Mouse (Mus musculus): ENCODE measurements around the gene Erf. TPM values are rescaled to one million over a fixed set of nuclear protein-coding genes. Genes with fewer than 3 reads are reported as not detected.

Erf gene
- polyA plus RNA-seq, 1 experiment = 41.1 TPM

DNA sequence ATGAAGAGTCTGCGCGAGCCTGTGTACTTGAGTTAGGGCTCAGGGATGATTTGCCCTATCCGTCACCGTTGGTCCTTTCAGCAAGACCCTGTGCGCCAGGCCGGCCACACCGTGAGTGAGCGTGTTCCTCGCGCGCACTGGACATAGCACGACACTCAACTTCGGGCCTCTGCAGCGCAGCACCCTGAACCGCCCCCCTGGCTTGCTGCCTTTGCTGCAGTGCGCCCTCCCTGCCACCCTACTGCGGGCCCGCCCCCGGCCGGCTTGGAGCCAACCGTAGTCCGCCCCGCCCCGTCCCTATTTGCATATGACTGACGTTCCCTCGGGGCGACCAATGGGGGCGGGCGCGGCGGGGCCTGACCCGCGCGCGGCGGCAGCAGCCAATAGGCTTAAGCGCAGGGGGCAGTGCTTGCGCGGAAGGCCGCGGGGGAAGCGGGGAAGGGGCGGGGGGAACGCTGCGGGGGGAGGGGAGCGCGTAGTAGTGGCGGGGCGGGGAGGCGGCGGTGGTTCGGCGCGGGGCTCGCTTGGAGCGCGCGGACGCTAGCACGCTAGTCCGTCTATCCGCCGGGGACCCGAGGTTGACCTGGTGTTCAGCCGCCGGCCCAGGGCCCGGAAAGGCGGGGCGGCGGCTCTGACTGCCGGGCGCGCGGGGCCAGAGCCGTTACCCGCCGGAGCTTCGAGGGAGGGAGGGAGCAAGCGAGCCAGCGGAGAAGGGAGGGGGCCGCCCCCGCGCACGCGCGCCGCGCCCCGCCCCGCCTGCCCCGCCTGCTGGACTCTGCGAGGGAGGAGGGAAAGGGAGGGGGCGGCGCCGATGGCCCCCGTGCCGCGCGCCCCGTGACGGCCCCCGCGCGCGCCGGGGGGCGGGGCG, 31.4 kb upstream of the Erf start:
- WGBS = 2% methylated on average over 76 of the region's 108 CpGs
- TF ChIP-seq CTCF (IDR thresholded peaks at IDR 0.05; ENCODE audit: insufficient read depth, low read length) (no peak), POLR2A (IDR thresholded peaks at IDR 0.05; ENCODE audit: borderline replicate concordance, extremely low read depth, low read depth, low read length) (peak; percentile 92; the same call in 1 of the 2 replicates)
- peak overlapping the region; percentile 73 for H3K4me3 ChIP-seq (replicated peaks; ENCODE audit: extremely low read depth, low read depth, low read length)
- peaks cover 42% of the 10 kb centered on the region for H3K4me1 ChIP-seq (ENCODE audit: control insufficient read depth, insufficient read depth, low read length)
- DNase-seq = peak; percentile 96

DNA sequence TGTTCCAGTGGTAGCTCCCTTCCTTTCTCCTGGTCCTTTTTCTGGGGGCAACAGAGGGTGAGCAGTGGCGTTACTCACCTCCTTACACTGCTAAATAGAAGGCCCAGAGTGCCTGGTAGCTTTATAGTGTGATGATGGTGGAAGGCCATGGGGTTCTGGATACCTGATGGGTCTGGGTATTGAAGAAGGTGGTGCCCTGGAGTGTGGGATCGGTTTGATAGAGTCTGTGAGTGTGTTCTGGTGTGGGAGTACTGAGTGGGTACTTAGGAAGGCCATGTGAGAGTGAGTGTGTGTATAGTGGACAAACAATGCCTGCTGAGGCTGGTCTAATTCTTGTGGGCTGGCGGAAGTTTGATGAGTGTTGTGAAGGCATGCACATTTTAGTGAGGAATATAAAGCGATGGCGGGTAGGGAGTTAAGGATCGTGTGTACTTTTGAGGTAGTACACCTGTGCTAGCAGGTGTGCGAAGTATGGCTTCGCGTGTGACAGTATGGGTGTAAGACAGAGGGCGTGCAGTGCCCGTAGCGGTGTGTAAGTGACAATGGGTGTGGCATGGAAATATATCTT, 30.7 kb upstream of the Erf start:
- WGBS = 11% methylated on average over 12 of the region's 12 CpGs
- DNase-seq = no peak
- H3K4me3 ChIP-seq (replicated peaks; ENCODE audit: extremely low read depth, low read depth, low read length) = peak overlapping the region; percentile 49
- no peak for TF ChIP-seq POLR2A (IDR thresholded peaks at IDR 0.05; ENCODE audit: borderline replicate concordance, extremely low read depth, low read depth, low read length)
- no peak for TF ChIP-seq CTCF (IDR thresholded peaks at IDR 0.05; ENCODE audit: insufficient read depth, low read length)
- H3K4me1 ChIP-seq (ENCODE audit: control insufficient read depth, insufficient read depth, low read length) = peaks cover 42% of the 10 kb centered on the region

DNA sequence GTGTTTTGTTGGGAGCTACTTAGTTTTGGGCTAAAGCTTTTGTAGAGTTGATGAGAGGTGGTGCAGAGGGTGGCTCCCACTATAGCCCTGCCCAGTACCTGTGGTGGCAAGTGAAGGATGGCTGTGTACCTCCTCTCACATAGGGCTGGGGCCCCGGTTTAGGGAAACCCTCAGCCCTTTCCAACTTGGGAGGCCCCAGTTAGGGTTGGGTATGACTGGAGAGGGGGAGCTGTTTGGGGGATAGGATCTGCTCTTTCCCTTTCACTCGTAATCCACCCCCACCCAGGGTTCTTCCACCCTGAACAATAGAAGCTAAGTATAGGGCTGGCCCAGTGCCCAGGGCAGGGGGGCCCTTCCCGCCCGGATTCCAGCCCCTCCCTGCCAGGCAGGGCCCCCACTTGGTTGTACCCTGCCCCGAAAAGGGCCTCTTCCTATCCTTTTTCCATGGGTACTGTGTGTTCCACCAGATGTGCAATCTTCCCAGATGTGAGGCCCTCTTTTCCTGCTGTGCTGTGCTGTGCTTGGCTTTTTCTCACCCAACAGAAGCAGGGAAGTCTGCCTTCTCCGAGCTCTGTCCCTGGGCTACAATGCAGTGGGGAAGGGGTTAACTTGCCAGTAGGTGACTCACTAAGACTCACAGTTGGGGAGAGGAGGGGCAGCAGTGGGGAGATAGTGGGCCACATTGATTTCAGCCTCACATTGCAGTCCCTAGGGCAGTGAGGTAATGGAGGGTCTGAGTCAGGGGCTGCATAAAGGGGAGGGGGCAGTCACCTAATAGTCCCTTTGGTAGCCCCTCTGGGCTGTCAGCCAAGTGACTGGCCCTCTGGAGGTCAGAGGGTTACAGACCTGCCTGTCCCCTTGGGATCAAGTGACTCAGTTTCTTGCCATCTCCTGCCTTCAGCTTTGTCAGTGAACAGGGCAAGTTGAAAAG, 29.6 kb upstream of the Erf start:
- TF ChIP-seq POLR2A (IDR thresholded peaks at IDR 0.05; ENCODE audit: borderline replicate concordance, extremely low read depth, low read depth, low read length) (no peak), CTCF (IDR thresholded peaks at IDR 0.05; ENCODE audit: insufficient read depth, low read length) (no peak)
- H3K4me1 ChIP-seq (ENCODE audit: control insufficient read depth, insufficient read depth, low read length) = peaks cover 42% of the 10 kb centered on the region
- WGBS = 5% methylated on average over 6 of the region's 6 CpGs
- H3K4me3 ChIP-seq (replicated peaks; ENCODE audit: extremely low read depth, low read depth, low read length) = peak overlapping the region; percentile 87
- no peak for DNase-seq

DNA sequence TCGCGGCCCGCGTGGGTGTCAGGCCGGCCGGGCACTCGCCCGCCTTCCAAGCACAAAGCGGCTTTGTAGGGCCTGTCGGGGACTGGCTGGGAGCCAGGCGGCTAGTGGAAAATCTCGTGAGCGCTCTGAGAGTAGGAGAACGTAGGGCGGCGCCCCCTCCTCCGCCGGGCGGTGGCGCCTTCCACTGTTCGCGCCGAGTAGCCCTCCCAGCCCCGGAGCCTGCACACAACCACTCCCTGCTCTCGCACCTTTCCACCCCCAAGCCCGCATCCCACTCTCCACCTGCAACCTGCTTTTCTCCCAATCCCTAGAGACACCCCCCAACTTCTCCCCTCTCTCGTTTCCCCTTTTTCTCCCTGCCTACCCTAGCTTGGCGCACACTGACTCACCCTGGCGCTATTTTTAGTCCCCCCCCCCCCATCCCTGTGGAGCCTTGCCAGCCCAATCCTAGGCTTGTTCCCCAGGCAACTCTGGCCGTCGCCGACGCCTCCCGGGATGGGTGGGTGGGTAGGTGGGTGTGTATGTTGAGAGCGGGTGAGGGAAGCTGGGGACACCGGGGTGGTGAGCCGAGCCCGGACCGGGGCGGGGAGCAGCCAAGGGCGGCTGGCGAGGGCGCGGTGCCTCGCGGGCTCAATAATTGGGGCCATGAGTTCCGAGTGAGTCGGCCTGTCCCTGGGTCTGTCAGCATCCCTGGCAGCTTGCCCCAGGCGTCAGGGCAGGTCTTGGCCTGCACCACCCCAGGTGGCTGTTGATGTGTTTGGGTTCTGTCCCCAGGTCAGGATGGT, 28.7 kb upstream of the Erf start:
- peak; percentile 72 for DNase-seq
- WGBS = under 1% methylated on average over 46 of the region's 49 CpGs
- peaks cover 44% of the 10 kb centered on the region for H3K4me1 ChIP-seq (ENCODE audit: control insufficient read depth, insufficient read depth, low read length)
- TF ChIP-seq POLR2A (IDR thresholded peaks at IDR 0.05; ENCODE audit: borderline replicate concordance, extremely low read depth, low read depth, low read length) (no peak; the same call in 1 of the 2 replicates), CTCF (IDR thresholded peaks at IDR 0.05; ENCODE audit: insufficient read depth, low read length) (no peak)
- H3K4me3 ChIP-seq (replicated peaks; ENCODE audit: extremely low read depth, low read depth, low read length) = peak overlapping the region; percentile 87

DNA sequence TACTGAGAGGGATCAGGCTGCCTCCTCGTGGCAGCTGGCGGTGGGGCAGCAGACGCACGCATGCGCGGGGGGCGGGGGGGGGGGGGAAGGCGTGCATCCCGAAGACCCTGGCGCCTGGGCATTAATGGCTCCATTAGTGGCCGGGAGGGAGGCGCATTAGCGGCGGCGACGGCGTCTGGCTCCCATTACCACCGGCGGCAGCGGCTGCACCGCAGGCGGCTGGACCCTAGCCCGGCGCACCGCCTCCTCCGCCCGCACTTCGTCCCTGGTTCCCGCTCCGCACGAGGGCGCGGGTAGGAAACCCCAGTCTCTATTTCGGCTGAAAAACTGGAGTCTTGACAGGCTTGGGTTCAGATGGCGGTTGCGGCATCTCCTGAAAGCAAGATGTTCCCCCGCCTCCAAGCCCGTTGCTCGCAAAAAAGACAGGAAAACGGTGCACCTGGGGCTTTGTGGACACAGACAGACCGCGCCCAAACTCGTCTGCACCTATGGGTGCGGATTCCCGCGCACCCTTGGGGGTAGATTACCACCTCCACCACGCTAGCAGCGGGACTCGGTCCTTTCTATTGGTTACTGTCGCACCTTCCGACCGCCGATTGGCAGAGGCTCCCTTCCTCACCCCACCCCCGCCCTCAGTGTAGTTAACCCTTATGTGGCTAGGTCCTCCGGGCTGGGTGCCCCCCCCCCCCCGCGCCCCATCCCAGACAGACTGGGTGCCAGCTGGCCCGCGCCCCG, 27.9 kb upstream of the Erf start:
- Histone ChIP-seq H3K4me1 (ENCODE audit: control insufficient read depth, insufficient read depth, low read length) (peaks cover 38% of the 10 kb centered on the region), H3K4me3 (replicated peaks; ENCODE audit: extremely low read depth, low read depth, low read length) (peak overlapping the region; percentile 87)
- WGBS = 1% methylated on average over 50 of the region's 60 CpGs
- DNase-seq = peak; percentile 86
- TF ChIP-seq CTCF (IDR thresholded peaks at IDR 0.05; ENCODE audit: insufficient read depth, low read length) (peak; percentile 66), POLR2A (IDR thresholded peaks at IDR 0.05; ENCODE audit: borderline replicate concordance, extremely low read depth, low read depth, low read length) (peak; percentile 68; the same call in 1 of the 2 replicates)

DNA sequence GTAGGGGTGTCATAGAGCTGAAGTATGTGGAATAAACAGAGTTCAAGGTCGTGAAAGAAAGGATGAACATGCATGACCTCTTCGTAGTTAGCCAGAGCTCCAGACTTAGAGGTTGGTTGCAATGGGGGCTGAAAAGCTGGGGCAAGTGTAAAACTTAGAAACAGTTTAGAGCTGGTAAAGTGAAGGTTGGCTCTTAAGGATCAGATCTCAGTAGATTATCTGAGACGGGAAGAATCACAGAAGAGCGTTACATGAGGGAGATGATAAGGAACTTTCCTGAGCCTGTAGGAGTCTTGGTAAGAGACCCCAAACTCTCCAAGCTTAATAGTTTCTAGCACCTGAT, 27.4 kb upstream of the Erf start:
- WGBS = 3% methylated on average over 4 of the region's 4 CpGs
- DNase-seq = no peak

DNA sequence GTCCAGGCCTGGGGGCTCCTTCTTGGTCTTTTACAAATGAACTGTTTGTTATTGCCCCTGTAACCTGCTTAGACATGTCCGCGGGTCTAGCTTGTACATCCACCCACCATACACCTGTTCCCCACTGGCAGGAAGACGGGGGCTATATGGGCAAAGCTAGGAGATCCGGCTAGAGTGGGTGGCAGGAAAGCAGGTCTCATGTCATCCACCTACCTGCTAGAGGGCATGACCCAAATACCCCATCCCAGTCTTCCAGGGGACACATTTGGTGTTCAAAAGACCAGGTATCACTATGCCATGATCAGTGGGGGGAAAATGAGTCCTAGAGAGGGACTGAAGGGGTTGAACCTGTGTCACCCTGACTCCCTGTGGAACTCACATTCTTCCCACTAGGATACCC, 26.8 kb upstream of the Erf start:
- DNase-seq = no peak
- WGBS = 70% methylated on average over 4 of the region's 4 CpGs
- Histone ChIP-seq H3K4me1 (ENCODE audit: control insufficient read depth, insufficient read depth, low read length) (peaks cover 31% of the 10 kb centered on the region), H3K4me3 (replicated peaks; ENCODE audit: extremely low read depth, low read depth, low read length) (no peak overlapping the region)
- TF ChIP-seq CTCF (IDR thresholded peaks at IDR 0.05; ENCODE audit: insufficient read depth, low read length) (no peak), POLR2A (IDR thresholded peaks at IDR 0.05; ENCODE audit: borderline replicate concordance, extremely low read depth, low read depth, low read length) (no peak)

More for the DNA sequence above, 27.4 kb upstream of the Erf start:
- H3K4me3 ChIP-seq (replicated peaks; ENCODE audit: extremely low read depth, low read depth, low read length) = peak overlapping the region; percentile 87
- TF ChIP-seq CTCF (IDR thresholded peaks at IDR 0.05; ENCODE audit: insufficient read depth, low read length) = no peak
- TF ChIP-seq POLR2A (IDR thresholded peaks at IDR 0.05; ENCODE audit: borderline replicate concordance, extremely low read depth, low read depth, low read length) = no peak
- H3K4me1 ChIP-seq (ENCODE audit: control insufficient read depth, insufficient read depth, low read length) = peaks cover 33% of the 10 kb centered on the region

Measured in lung, adult 2 months (tissue).